Mouse (Mus musculus): ENCODE measurements around the gene Mcpt1. TPM values are rescaled to one million over a fixed set of nuclear protein-coding genes. Genes with fewer than 3 reads are reported as not detected.

The Mcpt1 gene
- polyA plus RNA-seq, 1 experiment from 2014 or later, result not detected

Other genes with a start within 250 kb of the Mcpt1 start
- gene Adcy4, start 233.9 kb upstream of the Mcpt1 start, polyA plus RNA-seq (2015; fragmentation: Nextera tagmentation; extraction: Ambion mirVana), result 13.9 and 15.8 TPM in 2 replicates
- gene Ripk3, start 229.1 kb upstream of the Mcpt1 start, polyA plus RNA-seq (2015; fragmentation: Nextera tagmentation; extraction: Ambion mirVana), result 38.1 and 40.4 TPM in 2 replicates
- gene Nfatc4, start 194.8 kb upstream of the Mcpt1 start, polyA plus RNA-seq (2015; fragmentation: Nextera tagmentation; extraction: Ambion mirVana), result 32.2 and 39.9 TPM in 2 replicates
- gene Nynrin, start 164.0 kb upstream of the Mcpt1 start, polyA plus RNA-seq (2015; fragmentation: Nextera tagmentation; extraction: Ambion mirVana), result 20.7 and 22.4 TPM in 2 replicates
- 0.33 and 0.65 TPM in 2 replicates for gene Cbln3, start 133.6 kb upstream of the Mcpt1 start, polyA plus RNA-seq (2015; fragmentation: Nextera tagmentation; extraction: Ambion mirVana)
- 18.0 and 19.5 TPM in 2 replicates for gene Khnyn, start 133.0 kb upstream of the Mcpt1 start, polyA plus RNA-seq (2015; fragmentation: Nextera tagmentation; extraction: Ambion mirVana)
- 56.6 and 63.8 TPM in 2 replicates for gene Sdr39u1, start 117.7 kb upstream of the Mcpt1 start, polyA plus RNA-seq (2015; fragmentation: Nextera tagmentation; extraction: Ambion mirVana)
- gene Cma1, start 73.3 kb upstream of the Mcpt1 start, polyA plus RNA-seq (2015; fragmentation: Nextera tagmentation; extraction: Ambion mirVana), result 2.1 and 2.6 TPM in 2 replicates
- gene Cma2, start 67.0 kb upstream of the Mcpt1 start, polyA plus RNA-seq (2015; fragmentation: Nextera tagmentation; extraction: Ambion mirVana), result not detected in 2 replicates
- gene Mcpt9, start 12.5 kb downstream of the Mcpt1 start, polyA plus RNA-seq (2015; fragmentation: Nextera tagmentation; extraction: Ambion mirVana), result not detected in 2 replicates
- not detected in 2 replicates for gene Mcpt2, start 24.1 kb downstream of the Mcpt1 start, polyA plus RNA-seq (2015; fragmentation: Nextera tagmentation; extraction: Ambion mirVana)
- not detected in 2 replicates for gene Mcpt4, start 44.3 kb downstream of the Mcpt1 start, polyA plus RNA-seq (2015; fragmentation: Nextera tagmentation; extraction: Ambion mirVana)
- 0.27 and 0.38 TPM in 2 replicates for gene Mcpt8, start 67.3 kb downstream of the Mcpt1 start, polyA plus RNA-seq (2015; fragmentation: Nextera tagmentation; extraction: Ambion mirVana)
- 0.50 and 0.64 TPM in 2 replicates for gene Ctsg, start 84.6 kb downstream of the Mcpt1 start, polyA plus RNA-seq (2015; fragmentation: Nextera tagmentation; extraction: Ambion mirVana)
- gene Gzme, start 102.7 kb downstream of the Mcpt1 start, polyA plus RNA-seq (2015; fragmentation: Nextera tagmentation; extraction: Ambion mirVana), result not detected in 2 replicates
- gene Gzmd, start 114.6 kb downstream of the Mcpt1 start, polyA plus RNA-seq (2015; fragmentation: Nextera tagmentation; extraction: Ambion mirVana), result not detected in 2 replicates
- gene Gzmg, start 141.6 kb downstream of the Mcpt1 start, polyA plus RNA-seq (2015; fragmentation: Nextera tagmentation; extraction: Ambion mirVana), result not detected in 2 replicates
- gene Gzmn, start 156.6 kb downstream of the Mcpt1 start, polyA plus RNA-seq (2015; fragmentation: Nextera tagmentation; extraction: Ambion mirVana), result not detected in 2 replicates
- not detected in 2 replicates for gene Gzmf, start 193.4 kb downstream of the Mcpt1 start, polyA plus RNA-seq (2015; fragmentation: Nextera tagmentation; extraction: Ambion mirVana)
- not detected in 2 replicates for gene Gzmc, start 216.7 kb downstream of the Mcpt1 start, polyA plus RNA-seq (2015; fragmentation: Nextera tagmentation; extraction: Ambion mirVana)
- 0.25 TPM in 1 of 2 replicates, not detected in the other for gene Gzmb, start 244.3 kb downstream of the Mcpt1 start, polyA plus RNA-seq (2015; fragmentation: Nextera tagmentation; extraction: Ambion mirVana)